Mouse (Mus musculus): ENCODE measurements around the gene Gm8720. TPM values are rescaled to one million over a fixed set of nuclear protein-coding genes. Genes with fewer than 3 reads are reported as not detected.
"Not testable (repeated sequence)": the region's sequence is repeated elsewhere in the genome, so short reads cannot be mapped to it uniquely, and the experiment has no call there.

The Gm8720 gene
- not detected in 2 replicates for polyA plus RNA-seq (2014; fragmentation: Nextera tagmentation; extraction: Ambion mirVana)

GRCm38 (mm10) chr7:23067356-23067755 is at the start of gene Gm8720:
Gm8720 (minus strand) TSS chr7:23067456.
- not testable (repeated sequence) for H3K4me3 ChIP-seq (ENCODE audit: low read depth, low read length); ATAC-seq (ENCODE audit: low FRiP score); H3K4me2 ChIP-seq (replicated peaks; ENCODE audit: low read depth, low read length); H3K9ac ChIP-seq (ENCODE audit: low read depth, low read length); H3K36me3 ChIP-seq (ENCODE audit: control insufficient read depth, insufficient read depth, low read length); H3K27ac ChIP-seq (ENCODE audit: low read depth, low read length); H3K9me3 ChIP-seq (ENCODE audit: control insufficient read depth, low read length); DNase-seq (ENCODE audit: low spot score); H3K27me3 ChIP-seq (ENCODE audit: control insufficient read depth, insufficient read depth, low read length); H3K4me1 ChIP-seq (replicated peaks; ENCODE audit: control insufficient read depth, insufficient read depth, low read length)
- no CpG with 5 or more reads among the region's 1 CpGs for WGBS

GRCm38 (mm10) chr7:23055240-23055639 is 12.0 kb downstream of the Gm8720 start, which contains the start of gene Vmn1r163:
Vmn1r163 (plus strand) TSS chr7:23055540.
- H3K4me3 ChIP-seq (ENCODE audit: low read depth, low read length); H3K9ac ChIP-seq (ENCODE audit: low read depth, low read length); H3K27ac ChIP-seq (ENCODE audit: low read depth, low read length); DNase-seq (ENCODE audit: low spot score); H3K9me3 ChIP-seq (ENCODE audit: control insufficient read depth, low read length); ATAC-seq (ENCODE audit: low FRiP score); H3K4me2 ChIP-seq (replicated peaks; ENCODE audit: low read depth, low read length); H3K4me1 ChIP-seq (replicated peaks; ENCODE audit: control insufficient read depth, insufficient read depth, low read length); H3K36me3 ChIP-seq (ENCODE audit: control insufficient read depth, insufficient read depth, low read length); H3K27me3 ChIP-seq (ENCODE audit: control insufficient read depth, insufficient read depth, low read length): not testable (repeated sequence)
- WGBS, result no CpG with 5 or more reads among the region's 1 CpGs

DNA sequence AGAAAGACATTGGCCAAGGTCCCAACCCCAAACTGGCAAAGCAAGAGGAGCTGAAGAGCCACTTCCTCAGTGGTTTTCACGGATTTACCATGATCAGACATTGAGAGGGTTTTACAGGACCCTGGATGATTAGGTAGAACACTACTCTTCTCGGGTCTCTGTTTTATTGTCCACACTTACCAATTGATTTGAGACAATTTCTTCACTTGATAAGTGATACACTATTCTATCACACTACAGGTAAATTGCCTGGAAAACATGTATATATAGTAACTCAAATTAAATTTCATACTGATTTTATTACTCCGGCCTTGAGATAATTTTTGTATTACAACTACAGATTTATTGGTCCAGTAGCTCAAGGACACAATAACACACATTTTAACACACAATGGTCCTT is 47.4 kb downstream of the Gm8720 start, which contains the start of gene Gm4216:
Gene Gm4216, minus strand, starts transcription at position 101 of the 400 bp plus-strand sequence.
- ATAC-seq (ENCODE audit: low FRiP score); H3K4me3 ChIP-seq (ENCODE audit: low read depth, low read length); H3K9ac ChIP-seq (ENCODE audit: low read depth, low read length); DNase-seq (ENCODE audit: low spot score); H3K4me2 ChIP-seq (replicated peaks; ENCODE audit: low read depth, low read length); H3K9me3 ChIP-seq (ENCODE audit: control insufficient read depth, low read length); H3K27me3 ChIP-seq (ENCODE audit: control insufficient read depth, insufficient read depth, low read length); H3K4me1 ChIP-seq (replicated peaks; ENCODE audit: control insufficient read depth, insufficient read depth, low read length); H3K36me3 ChIP-seq (ENCODE audit: control insufficient read depth, insufficient read depth, low read length); H3K27ac ChIP-seq (ENCODE audit: low read depth, low read length): not testable (repeated sequence)
- WGBS, result no CpG with 5 or more reads among the region's 3 CpGs

Other genes starting within 250 kb of the Gm8720 start
- not detected in 2 replicates for gene Vmn1r159, start 223.9 kb downstream of the Gm8720 start, polyA plus RNA-seq (2014; fragmentation: Nextera tagmentation; extraction: Ambion mirVana)
- not detected in 2 replicates for gene Vmn1r160, start 196.2 kb downstream of the Gm8720 start, polyA plus RNA-seq (2014; fragmentation: Nextera tagmentation; extraction: Ambion mirVana)
- not detected in 2 replicates for gene Gm4214, start 82.8 kb downstream of the Gm8720 start, polyA plus RNA-seq (2014; fragmentation: Nextera tagmentation; extraction: Ambion mirVana)
- gene Gm4216, start 47.5 kb downstream of the Gm8720 start, polyA plus RNA-seq (2014; fragmentation: Nextera tagmentation; extraction: Ambion mirVana), result not detected in 2 replicates
- gene Vmn1r163, start 11.9 kb downstream of the Gm8720 start, polyA plus RNA-seq (2014; fragmentation: Nextera tagmentation; extraction: Ambion mirVana), result not detected in 2 replicates
- gene Gm10662, start 77.0 kb upstream of the Gm8720 start, polyA plus RNA-seq (2014; fragmentation: Nextera tagmentation; extraction: Ambion mirVana), result not detected in 2 replicates
- gene Vmn1r165, start 149.9 kb upstream of the Gm8720 start, polyA plus RNA-seq (2014; fragmentation: Nextera tagmentation; extraction: Ambion mirVana), result not detected in 2 replicates
- not detected in 2 replicates for gene Vmn1r166, start 184.2 kb upstream of the Gm8720 start, polyA plus RNA-seq (2014; fragmentation: Nextera tagmentation; extraction: Ambion mirVana)
- gene Gm6902, start 211.4 kb upstream of the Gm8720 start, polyA plus RNA-seq (2014; fragmentation: Nextera tagmentation; extraction: Ambion mirVana), result not detected in 2 replicates
- gene Nlrp4e, start 233.7 kb upstream of the Gm8720 start, polyA plus RNA-seq (2014; fragmentation: Nextera tagmentation; extraction: Ambion mirVana), result not detected in 2 replicates